Mouse (Mus musculus): Measurements from ENCODE around the gene Ly6g6d.

DNA sequence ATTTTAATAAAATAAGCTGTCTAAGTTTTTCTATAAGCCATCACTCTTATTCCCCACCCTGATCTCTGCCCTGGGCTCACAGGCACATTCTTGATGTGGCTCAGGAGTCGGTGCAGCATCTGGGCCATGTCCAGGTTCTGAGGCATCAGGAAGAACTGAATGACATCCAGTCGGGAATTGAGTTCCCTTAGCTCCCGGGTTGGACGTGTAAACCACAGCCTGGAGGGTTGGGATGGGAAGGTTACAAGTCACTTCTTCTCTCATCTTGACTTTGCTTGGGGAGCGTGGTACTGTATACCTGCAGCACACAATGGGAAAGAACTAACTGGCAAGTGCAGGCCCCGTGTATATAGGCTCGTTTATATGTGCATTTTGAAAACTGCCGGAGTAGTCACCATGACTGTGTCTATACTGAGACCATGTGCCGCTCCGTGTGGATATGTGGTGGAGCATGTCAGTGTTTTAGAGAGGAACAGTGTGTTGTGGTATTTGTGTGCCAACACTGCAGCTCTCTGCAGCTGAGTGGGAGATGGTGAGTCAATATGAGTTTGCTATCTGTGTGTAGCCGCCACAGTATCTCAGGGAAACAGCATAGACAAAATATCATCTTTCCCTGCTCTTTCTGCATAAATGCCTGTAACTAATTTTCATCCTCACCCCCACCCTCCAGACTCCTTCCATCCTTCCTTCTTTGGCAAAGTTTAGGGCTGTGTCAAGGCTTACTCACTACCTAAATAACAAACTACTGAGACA lies 38.6 kb downstream of the Ly6g6d start:
- TF ChIP-seq CTCF (IDR thresholded peaks at IDR 0.05; ENCODE audit: borderline replicate concordance, insufficient read depth, low read depth, low read length) (no peak), POLR2A (IDR thresholded peaks at IDR 0.05; ENCODE audit: borderline replicate concordance, insufficient read depth, low read length) (no peak)

All from cerebellum, adult 2 months (tissue).